Mouse (Mus musculus) cerebral cortex, adult 2 months (tissue): Measurements from ENCODE around the gene Bend3.

ENCODE experiments used
- WGBS: fragments of 180-500 bp; shearing (Covaris S2); methylation state at CpG from one replicate; pipeline ENCODE4 v1.1.7; 2018; 5-methylcytosine and 5-hydroxymethylcytosine counted together

The Bend3 gene

DNA sequence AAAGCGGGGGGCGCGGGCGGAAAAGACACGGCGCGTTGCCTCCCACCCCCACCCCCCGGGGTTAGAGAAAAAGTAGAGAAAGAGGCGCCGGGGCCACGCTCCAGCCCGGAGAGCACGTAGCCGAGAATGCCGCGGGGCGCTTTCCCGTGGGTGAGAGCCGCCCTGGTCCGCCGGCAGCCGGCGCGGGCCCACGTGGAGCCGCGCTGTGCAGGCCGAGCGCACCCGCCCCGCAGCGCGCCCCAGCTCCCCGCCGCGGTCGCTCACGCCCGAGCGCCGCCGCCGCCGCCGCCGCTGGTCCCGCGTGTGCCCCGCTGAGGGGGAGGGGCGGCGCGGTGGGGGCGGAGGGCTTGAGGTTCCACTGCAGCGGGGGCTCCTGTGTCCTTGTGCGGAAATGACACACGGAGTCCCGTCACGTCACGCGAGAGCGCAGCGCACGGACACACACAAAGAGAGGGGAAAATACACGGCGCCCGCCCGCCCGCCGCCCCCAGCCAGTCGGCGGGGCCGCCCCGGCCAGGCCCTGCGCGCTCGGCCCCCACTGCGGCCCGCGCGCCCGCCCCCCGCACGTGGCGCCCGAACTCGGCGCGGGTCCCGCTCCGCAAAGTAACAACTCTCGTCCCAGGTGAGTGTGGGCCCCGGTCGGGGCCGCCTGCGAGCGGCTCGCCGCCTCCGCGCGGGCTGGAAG lies at the start of gene Bend3:
Bend3 (plus strand) TSS at position 81 of the 685 bp plus-strand sequence.
- 0% methylated on average over 68 of the region's 101 CpGs for WGBS

DNA sequence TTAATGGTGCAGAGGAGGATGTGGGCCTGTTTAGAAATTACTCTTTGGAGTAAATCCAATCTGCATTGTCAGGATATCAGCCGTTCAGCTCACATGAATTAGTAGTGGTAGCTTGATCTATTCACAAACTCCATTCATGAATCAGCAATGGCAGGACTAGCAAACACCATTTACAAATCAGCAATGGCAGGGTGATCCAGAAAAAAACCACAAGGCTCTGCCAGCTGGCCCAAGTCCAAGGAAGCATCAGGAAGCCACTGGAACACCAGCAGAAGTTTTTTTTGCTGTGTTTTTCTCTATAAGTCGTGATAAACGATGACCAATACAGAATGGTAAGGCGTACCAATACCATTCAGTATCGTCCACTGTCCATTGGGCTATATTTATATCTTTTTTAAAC lies 48.0 kb upstream of the Bend3 start:
- 84% methylated on average over 5 of the region's 5 CpGs for WGBS

DNA sequence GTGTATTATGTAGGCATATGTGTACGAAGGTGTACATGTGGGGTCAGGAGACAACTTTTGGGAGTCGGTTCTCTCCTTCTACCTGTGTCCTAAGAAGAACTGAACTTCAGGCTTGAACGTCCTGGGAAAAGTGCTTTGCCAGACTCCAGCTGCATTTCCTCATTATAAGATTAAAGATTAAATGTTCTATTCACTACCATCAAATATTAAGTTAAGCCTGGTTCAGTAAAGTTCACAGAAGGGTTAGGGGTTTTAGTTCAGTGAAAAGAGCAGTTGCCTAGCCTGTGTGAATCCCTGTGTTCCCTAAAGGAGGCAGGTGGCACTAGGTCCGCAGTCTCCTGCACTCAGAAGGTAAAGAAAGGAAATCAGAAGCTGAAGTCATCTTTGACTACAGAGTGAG lies 44.3 kb upstream of the Bend3 start:
- 95% methylated on average over 4 of the region's 4 CpGs for WGBS

DNA sequence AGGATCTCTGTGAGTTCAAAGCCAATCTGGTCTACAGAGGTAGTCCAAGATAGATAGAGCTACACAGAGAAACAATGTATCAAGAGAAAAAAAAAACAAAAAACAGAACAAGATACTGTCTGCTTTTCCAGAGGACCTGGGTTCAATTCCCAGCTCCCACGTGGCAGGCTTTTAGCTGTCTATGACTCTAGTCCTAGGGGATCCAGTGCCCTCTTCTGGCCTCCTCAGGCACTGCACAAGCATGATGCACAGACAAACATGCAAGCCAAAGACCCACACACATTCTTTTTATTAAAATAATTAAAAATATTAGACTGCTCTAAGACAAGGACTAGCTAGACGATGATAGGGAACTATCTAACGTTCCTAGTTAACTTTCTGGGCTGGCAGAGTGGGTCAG lies 42.9 kb upstream of the Bend3 start:
- WGBS, result 93% methylated on average over 3 of the region's 3 CpGs

DNA sequence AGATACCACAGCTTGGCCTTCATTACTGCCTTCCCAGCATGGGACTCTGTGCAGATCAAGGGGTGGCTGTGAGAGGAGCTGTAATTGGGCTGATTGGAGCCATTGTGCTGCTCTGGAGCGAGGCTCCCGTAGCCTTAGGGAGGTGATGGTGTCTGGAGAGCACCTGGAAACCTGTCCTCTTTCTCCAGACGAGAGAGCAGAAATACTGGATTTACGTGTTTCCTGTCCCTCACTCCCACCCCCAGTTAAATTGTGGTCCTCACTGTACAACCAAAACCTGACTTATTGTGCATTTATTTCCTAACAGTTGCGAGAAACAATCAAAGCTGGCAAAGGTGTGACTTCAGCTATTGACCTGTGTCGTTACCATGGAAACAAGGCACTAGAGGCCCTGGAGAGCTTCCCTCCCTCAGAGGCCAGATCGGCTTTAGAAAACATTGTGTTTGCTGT lies 39.1 kb upstream of the Bend3 start:
- 70% methylated on average over 7 of the region's 7 CpGs for WGBS

DNA sequence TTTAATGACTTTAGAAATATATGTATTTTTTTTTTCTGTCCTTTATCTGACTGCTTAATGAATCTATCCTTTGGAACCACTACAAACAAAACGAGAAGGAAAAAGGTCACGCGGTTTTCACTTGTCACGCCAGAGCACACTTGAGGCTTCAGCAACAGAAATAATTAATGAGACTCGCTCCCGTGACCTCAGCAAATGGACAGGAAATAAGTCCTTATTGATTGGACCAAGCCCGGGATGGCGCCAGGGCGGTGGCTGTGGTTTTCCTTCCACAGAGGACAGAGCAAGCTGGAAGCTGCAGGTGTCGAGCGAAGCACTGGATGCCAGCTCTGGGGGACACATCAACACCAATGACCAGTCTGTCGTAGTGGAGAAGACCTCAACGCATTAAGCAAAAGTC lies 38.6 kb upstream of the Bend3 start:
- 73% methylated on average over 13 of the region's 13 CpGs for whole genome bisulfite sequencing

DNA sequence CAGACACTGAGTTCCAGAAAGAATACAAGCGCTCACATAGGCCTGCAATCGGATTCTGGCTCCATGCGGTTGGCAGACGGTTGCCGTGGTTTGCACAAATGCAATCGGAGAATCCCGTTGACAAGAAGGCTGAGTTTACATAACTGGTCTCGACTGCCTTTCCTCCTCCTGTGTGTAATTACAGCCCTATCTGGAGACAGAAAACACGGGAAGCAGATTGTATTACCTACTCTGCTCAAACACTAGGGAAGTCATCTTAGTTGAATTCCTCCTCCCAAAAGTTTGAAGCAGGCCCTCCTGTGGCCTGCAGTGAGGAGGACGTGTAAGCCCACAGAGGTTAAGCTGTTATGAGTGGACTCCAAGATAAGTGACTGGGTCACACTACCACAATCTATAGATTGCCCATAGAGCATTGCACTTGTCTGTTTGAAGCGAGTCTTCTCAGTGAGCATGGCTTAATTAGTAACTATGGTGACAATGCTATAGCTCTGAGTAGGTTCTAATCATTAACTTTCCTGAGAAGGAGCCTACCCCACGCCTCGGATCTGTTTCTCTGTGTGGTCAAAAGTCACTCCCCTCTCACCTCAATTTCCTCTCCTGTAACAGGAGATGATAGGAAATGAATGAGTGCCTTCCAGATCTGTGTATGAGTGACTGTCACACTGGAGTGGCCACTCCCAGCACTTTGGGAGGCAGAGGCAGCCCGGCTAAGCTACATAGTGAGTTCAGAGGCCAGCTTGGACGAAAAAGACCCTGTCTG lies 37.5 kb upstream of the Bend3 start:
- 76% methylated on average over 15 of the region's 15 CpGs for WGBS

DNA sequence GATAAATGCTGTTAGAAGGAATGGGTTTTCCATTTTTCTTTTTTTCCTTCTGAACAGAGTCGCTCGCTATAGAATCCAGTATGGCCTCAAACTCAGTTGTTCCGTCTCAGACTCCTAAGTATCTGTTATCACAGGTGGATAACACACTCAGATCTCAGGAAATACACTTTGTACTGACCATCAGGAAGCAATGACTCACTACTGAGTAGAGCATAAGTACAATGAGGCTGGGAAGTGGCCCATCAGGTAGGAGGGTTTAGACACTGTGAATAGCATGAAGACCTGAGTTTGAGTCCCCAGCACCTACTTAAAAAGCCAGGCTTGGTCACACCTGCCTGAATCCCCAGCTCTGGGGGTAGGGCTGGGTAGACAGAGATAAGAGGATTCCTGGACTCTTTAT lies 30.0 kb upstream of the Bend3 start:
- 87% methylated on average over 3 of the region's 3 CpGs for WGBS

DNA sequence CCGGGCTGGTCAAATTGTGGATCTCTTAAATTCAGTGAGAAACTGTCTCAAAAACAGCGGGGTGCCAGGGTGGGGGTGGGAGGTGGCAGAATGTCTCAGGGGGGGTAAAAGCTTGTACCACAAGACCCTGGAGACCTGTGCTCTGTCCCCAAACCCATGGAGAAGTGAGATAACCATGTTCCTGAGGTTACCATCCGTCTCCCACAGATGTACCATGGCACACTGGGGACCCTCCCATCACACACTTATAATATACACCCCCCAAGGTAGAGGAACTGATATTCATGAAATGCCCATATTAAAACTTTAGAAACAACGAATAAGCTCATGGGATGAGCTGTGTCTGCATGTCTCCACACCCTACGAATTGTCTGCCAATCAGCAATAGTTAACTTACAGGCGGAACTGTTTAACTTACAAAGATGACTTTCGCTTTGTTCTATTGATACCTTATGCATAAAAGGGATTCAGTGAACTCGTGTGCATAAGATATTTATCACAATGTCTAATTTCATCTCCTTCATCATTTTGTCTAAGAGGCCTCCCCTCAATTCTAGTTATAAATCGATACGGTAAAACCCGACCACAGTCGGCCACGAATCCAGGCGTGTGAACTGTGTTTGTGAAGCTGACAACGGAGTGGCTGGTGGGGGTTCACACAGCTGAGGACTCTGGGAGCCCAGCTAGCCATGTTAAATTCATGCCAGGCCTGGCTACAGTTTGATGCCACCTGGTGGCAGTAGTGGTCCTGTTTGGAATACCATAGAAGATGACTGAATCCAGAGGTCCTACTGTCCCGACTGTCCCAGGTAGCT lies 26.6 kb upstream of the Bend3 start:
- 22% methylated on average over 16 of the region's 16 CpGs for WGBS

DNA sequence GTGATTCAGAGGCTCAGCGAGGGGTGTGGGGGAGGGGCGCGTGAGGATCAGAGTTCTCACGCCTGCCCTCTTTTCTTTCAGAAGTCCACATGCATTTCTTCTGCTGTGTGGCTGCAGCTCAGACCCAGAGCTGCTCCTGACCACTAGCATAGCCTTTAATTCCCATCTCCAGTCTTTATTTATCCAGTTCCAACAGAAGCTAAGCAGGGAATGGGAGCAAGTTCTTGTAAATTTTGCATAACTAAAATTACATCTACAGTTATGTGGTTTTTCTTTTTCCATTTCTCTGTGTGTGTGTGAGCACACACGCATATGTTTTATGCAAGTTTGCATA lies 26.0 kb upstream of the Bend3 start:
- 13% methylated on average over 5 of the region's 5 CpGs for WGBS

DNA sequence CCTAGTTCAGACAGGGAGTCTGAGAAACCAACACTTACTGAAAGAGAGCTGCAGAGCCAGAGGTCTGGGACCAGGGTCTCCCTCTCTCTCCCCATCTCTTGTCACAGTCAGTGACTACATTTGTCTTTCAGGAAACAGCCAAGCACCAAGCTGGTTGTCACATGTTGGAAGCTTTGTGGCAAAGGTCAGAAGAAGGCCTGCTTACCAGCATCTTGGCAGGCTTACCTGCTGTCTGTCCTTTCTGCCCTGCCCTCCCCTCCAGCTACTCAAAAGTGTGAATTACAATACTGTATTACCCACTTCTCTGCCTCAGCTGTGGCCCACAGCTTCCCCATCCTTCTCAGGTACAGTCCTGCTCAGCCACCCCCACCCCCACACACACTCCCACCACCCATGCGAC lies 24.4 kb upstream of the Bend3 start:
- 88% methylated on average over 1 of the region's 1 CpGs for WGBS

DNA sequence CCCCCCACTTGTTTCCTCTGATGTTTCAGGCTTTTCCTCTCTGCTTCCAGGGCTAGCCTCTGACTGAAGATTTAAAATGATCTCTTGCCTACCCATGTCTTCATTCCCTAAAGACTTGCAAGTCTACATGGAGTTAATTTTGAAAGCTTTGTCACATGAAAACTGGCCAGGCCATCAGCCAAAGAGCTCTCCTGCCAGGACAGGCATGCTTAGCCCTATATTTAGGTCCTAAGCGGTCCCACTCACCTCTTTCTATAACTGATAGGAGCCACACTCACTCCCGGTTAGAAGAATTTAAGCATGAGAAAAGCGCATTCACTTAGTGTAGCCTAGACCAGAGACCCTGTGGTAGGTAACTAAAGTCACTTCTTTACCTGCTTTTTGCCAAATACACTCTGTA lies 24.0 kb upstream of the Bend3 start:
- WGBS, result 94% methylated on average over 3 of the region's 3 CpGs

DNA sequence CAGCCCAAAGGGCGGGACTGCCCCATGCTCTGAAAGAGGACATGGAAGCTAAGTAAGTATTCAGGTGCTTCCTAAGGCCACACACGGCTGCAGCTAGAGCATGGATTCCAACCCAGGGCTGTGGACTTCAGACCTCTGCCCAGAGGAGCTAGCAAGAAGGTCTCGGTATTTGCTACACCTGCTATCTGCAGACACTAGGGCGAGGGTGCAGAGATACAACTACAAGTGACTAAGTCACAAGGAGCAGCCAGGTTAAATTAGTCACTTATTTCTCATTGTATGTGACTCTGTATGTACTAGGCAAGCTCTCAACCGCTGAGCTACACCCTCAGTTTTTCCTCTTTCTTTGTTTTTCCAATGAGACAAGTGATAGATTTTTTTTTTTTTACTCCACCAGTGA lies 15.8 kb upstream of the Bend3 start:
- WGBS, result 91% methylated on average over 5 of the region's 5 CpGs

DNA sequence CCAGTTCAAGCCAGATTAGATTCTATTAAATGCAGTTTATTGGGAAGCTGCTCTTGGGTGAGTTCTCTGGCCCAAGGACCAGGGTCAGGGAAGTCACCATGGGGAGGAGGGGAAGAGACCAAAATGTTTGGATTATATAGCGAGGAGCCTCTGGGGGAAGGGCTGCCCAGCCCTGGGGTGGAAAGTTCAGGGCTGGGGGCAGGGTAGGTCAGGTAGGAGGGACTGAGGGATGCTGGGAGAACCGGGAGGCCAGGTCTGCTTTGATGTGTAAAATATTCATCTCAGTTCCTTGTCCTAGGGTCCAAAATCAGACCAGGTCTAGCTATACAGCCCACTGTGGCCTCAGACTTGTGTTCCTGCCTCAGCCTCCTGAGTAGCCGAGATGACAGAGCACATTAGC lies 15.4 kb upstream of the Bend3 start:
- WGBS, result 87% methylated on average over 3 of the region's 3 CpGs

DNA sequence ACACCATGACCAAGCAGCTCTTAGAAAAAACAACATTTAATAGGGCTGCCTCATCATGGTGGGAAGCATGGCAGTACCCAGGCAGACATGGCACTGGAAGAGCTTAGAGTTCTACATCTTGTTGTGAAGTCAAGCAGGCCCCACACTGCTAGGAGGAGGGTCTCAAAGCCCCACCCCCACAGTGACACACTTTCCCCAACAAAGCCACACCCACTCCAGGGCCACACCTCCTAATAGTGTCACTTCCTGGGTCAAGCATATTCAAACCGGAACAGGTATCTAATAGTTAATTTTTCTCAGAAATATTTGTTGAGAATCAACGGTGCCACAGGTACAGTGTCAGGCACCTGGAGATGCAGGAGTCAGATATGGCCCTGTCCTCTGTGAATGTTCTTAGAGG lies 12.4 kb upstream of the Bend3 start:
- 94% methylated on average over 2 of the region's 2 CpGs for WGBS

DNA sequence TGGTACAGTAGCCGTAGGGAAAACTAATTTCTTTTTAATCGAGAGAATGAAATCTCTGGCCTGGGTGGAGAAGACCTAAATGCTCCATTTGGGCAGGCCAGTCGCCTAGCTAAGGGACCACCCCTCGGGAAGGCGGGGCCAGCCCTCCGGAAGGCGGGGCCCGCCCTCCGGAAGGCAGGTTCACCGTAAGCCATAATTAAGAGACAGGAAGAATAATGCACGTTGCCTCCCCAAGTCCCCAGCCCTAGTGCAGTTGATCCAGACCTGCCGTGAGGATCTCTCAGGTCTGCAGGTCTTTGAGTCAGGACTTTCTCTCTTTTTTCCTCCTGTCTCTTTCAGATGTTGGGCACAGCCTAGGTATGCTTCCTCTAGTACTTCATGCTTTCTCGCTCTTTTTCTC lies 11.0 kb upstream of the Bend3 start:
- WGBS, result 47% methylated on average over 13 of the region's 13 CpGs

DNA sequence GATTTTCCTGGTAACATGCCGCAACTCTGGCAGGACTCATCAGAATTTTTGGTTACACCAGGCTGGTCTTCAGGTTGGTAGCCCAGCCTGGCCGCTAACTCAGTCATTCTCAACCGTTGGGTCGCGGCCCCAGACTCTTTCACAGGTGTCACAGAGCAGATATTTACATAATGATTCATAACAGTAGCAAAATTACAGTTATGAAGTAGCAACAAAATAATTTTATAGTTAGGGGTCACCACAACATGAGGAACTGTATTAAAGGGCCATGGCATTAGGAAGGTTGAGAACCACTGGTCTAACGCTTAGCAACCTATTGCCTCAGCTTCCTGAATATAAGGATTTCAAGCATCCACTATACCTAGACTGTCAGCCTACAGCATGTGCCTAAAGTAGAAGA lies 10.3 kb upstream of the Bend3 start:
- WGBS, result 96% methylated on average over 6 of the region's 6 CpGs

DNA sequence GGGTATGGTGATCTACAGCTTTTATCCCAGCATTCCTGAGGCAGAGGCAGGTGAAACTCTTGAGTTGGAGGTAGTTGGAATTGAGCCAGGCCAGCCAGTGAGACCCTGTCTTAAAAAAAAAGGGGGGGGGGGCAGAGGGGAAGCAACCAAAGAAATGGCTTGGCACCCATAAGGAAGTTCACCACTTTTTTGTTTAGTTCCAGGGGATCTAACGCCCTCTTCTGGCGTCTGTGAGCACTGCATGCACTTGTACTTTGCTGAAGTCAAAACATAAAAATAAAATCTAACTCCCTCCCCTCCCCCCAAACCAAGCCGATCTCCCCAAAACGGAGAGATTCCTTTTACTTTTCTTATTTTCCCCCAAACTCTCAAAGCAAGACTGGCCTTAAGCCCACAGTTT lies 3.3 kb upstream of the Bend3 start:
- WGBS, result 45% methylated on average over 4 of the region's 4 CpGs

DNA sequence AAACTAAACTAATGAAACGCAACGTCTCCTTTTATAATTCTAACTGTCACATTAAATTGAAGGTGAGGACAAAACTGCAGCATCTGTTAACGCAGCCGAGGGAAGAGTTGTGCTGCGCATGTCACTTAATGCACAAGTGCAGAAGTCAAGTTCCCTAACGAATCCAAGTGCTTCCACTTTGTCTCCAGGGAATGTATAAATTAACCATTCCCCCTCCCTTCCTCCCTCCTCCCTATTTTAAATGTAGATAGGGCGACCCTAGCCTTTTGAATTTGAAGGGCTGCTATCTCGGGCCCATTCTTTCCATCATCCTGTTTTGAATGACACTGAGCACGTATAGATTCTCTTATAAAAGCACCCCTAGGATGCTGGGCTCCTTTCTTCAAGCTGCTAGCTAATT lies 1.2 kb upstream of the Bend3 start:
- WGBS, result 33% methylated on average over 9 of the region's 9 CpGs

DNA sequence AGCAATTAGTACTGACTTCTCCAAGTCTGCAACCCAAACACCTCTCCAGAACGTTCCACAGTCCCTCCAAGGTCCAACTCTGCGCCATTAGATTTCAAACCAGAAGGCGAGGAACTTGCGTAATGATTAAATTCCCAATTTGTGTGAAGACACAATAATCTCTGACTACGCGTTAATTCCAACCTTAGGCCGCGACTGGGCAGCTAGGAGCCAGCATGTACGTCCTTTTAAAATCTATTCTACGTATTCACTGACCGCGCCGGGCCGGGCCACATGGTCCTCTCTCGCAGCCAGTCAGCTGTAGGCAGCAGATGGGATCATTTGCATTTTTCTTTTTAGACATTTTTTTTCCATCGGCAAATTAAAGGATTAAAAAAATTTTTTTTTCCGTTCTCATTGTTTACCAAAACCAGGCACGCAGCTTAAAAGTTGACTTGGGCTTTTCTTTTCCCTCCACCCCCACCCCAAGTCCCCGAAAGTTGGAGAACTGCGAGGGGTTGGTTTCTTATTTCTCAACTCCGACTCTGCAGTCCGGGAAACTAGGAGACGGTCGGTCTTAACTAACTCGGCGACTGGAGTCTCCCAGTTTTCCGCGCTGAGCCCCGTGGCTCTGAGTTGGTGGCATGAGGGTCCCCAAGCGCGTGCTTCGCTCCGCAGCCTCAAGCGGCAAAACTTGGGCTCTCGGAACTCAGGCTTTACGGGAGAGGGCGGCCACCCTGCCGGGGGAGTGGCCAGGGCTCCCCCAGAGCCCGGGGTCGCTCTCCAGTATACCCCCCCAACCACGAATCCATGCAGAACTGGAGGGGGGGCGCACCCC lies 558 bp upstream of the Bend3 start:
- 2% methylated on average over 42 of the region's 42 CpGs for WGBS

DNA sequence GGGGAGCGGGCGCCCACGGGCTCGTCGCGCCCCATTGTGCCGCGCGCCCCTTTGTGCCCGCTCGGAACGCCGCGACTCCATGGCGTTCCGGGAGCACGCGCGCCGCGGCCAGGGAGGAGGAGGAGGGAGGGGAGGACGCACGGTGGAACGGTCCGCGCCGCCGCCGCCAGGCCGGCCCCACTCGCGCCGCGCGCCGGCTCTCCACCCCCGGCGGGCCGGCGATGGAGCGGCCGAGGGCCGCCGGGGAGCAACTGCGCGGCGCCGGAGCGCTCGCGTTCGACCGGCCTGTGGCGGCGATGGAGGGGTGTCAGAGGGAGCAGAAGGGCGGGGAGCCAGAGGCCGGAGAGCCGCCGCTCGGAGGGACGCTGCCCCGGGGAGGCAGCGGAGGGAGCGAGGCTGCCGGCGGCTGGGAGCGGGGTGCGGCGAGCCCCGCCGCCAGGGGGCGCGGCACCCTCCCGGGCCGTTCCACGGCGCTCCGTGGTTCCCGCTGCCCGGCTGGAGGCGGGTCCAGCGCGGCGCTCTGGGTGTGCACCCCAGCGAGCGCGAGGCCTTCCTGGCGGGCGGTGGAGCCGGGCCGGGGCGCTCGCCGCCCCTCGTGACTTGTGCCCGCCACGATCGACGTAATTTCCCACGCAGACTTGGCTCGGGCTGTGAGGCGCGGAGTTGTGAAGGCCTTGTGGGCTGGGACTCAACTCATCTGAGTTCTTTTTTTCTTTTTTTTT lies 966 bp downstream of the Bend3 start:
- WGBS, result under 1% methylated on average over 100 of the region's 103 CpGs
